Mouse (Mus musculus) MEL (cell line): ENCODE measurements around the gene Tmtc1. TPM values are rescaled to one million over a fixed set of nuclear protein-coding genes. Genes with fewer than 3 reads are reported as not detected.

Experiments used
- DNase-seq: peaks from one replicate; pipeline ENCODE4 v3.0.0; 2011; ENCODE audit warnings: low read depth, low spot score
- H3K27ac ChIP-seq: 2 replicates; pipeline ENCODE4 v1.5.1; 2012; ENCODE audit warnings: low read depth, mild to moderate bottlenecking, control low read depth, low read length, moderate library complexity; ENCODE audit not compliant: control insufficient read depth
- H3K27me3 ChIP-seq, 2 experiments: fragments of 150-350 bp in 1 of 2; sonication (generic) in 1 of 2; 2 replicates each; pipeline ENCODE4 v1.6.1; 2012; ENCODE audit warnings: low read length in 2 of 2, mild to moderate bottlenecking in 2 of 2, improper control_type of control experiment in 1 of 2, moderate library complexity in 1 of 2; ENCODE audit not compliant: insufficient read depth in 2 of 2, control insufficient read depth in 1 of 2
- H3K36me3 ChIP-seq, 2 experiments: 2 replicates each; pipeline ENCODE4 v1.6.1; 2012 to 2014; ENCODE audit warnings: low read length in 2 of 2, improper control_type of control experiment in 1 of 2, inconsistent platforms in 1 of 2, mild to moderate bottlenecking in 1 of 2; ENCODE audit not compliant: insufficient read depth in 2 of 2, control insufficient read depth in 1 of 2
- H3K4me1 ChIP-seq, 2 experiments: fragments of 150-350 bp in 1 of 2; sonication (generic) in 1 of 2; 2 replicates each; pipeline ENCODE4 v1.6.1; 2012; ENCODE audit warnings: low read length in 2 of 2, improper control_type of control experiment in 1 of 2, mild to moderate bottlenecking in 1 of 2; ENCODE audit not compliant: insufficient read depth in 2 of 2, control insufficient read depth in 1 of 2
- H3K4me3 ChIP-seq, 2 experiments: fragments of 150-350 bp in 1 of 2; sonication (generic) in 1 of 2; 2 replicates each; pipeline ENCODE4 v1.5.1; 2012; ENCODE audit warnings: low read depth in 2 of 2, low read length in 2 of 2, mild to moderate bottlenecking in 2 of 2, moderate library complexity in 2 of 2, control low read depth in 1 of 2, improper control_type of control experiment in 1 of 2; ENCODE audit not compliant: control insufficient read depth in 1 of 2, insufficient read depth in 1 of 2
- H3K79me2 ChIP-seq: 2 replicates; pipeline ENCODE4 v1.6.1; 2012; ENCODE audit warnings: mild to moderate bottlenecking, low read length, moderate library complexity; ENCODE audit not compliant: control insufficient read depth, poor library complexity, insufficient read depth
- H3K9ac ChIP-seq: 2 replicates; pipeline ENCODE4 v1.6.1; 2012; ENCODE audit warnings: low read depth, mild to moderate bottlenecking, control low read depth, low read length, moderate library complexity; ENCODE audit not compliant: control insufficient read depth, poor library complexity, severe bottlenecking
- H3K9me3 ChIP-seq: fragments of 150-350 bp; sonication (generic); replicated peaks from 2 replicates; pipeline ENCODE4 v1.6.1; 2012; ENCODE audit warnings: mild to moderate bottlenecking, low read length, improper control_type of control experiment, moderate library complexity; ENCODE audit not compliant: insufficient read depth
- CHD1 ChIP-seq: IDR thresholded peaks from 2 replicates; pipeline ENCODE4 v1.6.1; 2012; ENCODE audit warnings: low read depth, mild to moderate bottlenecking, inconsistent platforms, low read length, improper control_type of control experiment
- CTCF ChIP-seq, 3 experiments: IDR thresholded peaks in 2 of 3; conservative IDR thresholded peaks in 1 of 3; 2 replicates each; pipeline ENCODE4 v1.5.1; 2011 to 2012; ENCODE audit warnings: low read length in 3 of 3, low read depth in 2 of 3, mild to moderate bottlenecking in 2 of 3, improper control_type of control experiment in 1 of 3, inconsistent platforms in 1 of 3, mixed read lengths in 1 of 3, moderate library complexity in 1 of 3; ENCODE audit not compliant: control insufficient read depth in 1 of 3, insufficient read depth in 1 of 3, poor library complexity in 1 of 3, severe bottlenecking in 1 of 3
- E2F4 ChIP-seq: IDR thresholded peaks from 2 replicates; pipeline ENCODE4 v1.6.1; 2011; ENCODE audit warnings: low read depth, low read length, improper control_type of control experiment, borderline replicate concordance
- ELF1 ChIP-seq: IDR thresholded peaks from 2 replicates; pipeline ENCODE4 v1.6.1; 2014; ENCODE audit warnings: low read depth, mild to moderate bottlenecking, inconsistent platforms, low read length, improper control_type of control experiment, moderate library complexity
- EP300 ChIP-seq, 2 experiments: IDR thresholded peaks; 2 replicates each; pipeline ENCODE4 v1.6.1; 2011; ENCODE audit warnings: improper control_type of control experiment in 2 of 2, low read length in 2 of 2, low read depth in 1 of 2, mild to moderate bottlenecking in 1 of 2
- ETS1 ChIP-seq: IDR thresholded peaks from 2 replicates; pipeline ENCODE4 v1.6.1; 2012; ENCODE audit warnings: low read depth, mild to moderate bottlenecking, inconsistent platforms, low read length, improper control_type of control experiment, moderate library complexity
- GATA1 ChIP-seq: IDR thresholded peaks from 2 replicates; pipeline ENCODE4 v1.6.1; 2011; ENCODE audit warnings: low read depth, low read length, improper control_type of control experiment
- HCFC1 ChIP-seq: IDR thresholded peaks from 2 replicates; pipeline ENCODE4 v1.6.1; 2012; ENCODE audit warnings: low read depth, mild to moderate bottlenecking, inconsistent platforms, low read length, improper control_type of control experiment, moderate library complexity
- JUND ChIP-seq: IDR thresholded peaks from 2 replicates; pipeline ENCODE4 v1.6.1; 2011; ENCODE audit warnings: low read depth, mild to moderate bottlenecking, improper control_type of control experiment, low read length
- KAT2A ChIP-seq: conservative IDR thresholded peaks from 2 replicates; pipeline ENCODE4 v1.6.1; 2012; ENCODE audit warnings: low read depth, low read length, improper control_type of control experiment, inconsistent platforms
- MAFK ChIP-seq: IDR thresholded peaks from 2 replicates; pipeline ENCODE4 v1.6.1; 2011; ENCODE audit warnings: low read depth, mild to moderate bottlenecking, low read length, improper control_type of control experiment, borderline replicate concordance
- MAX ChIP-seq: IDR thresholded peaks from 2 replicates; pipeline ENCODE4 v1.6.1; 2011; ENCODE audit warnings: low read length, improper control_type of control experiment
- MAZ ChIP-seq: IDR thresholded peaks from 2 replicates; pipeline ENCODE4 v1.6.1; 2012; ENCODE audit warnings: low read depth, mild to moderate bottlenecking, inconsistent platforms, low read length, improper control_type of control experiment
- MEF2A ChIP-seq: IDR thresholded peaks from 2 replicates; pipeline ENCODE4 v1.6.1; 2014; ENCODE audit warnings: low read depth, mild to moderate bottlenecking, inconsistent platforms, low read length, improper control_type of control experiment; ENCODE audit not compliant: poor library complexity, insufficient replicate concordance, severe bottlenecking; ENCODE audit errors: extremely low read depth
- MYB ChIP-seq: IDR thresholded peaks from 2 replicates; pipeline ENCODE4 v1.6.1; 2011; ENCODE audit warnings: mild to moderate bottlenecking, low read depth, low read length, improper control_type of control experiment
- POLR2A ChIP-seq, 2 experiments: IDR thresholded peaks; 2 replicates each; pipeline ENCODE4 v1.6.1; 2011 to 2012; ENCODE audit warnings: low read length in 2 of 2, mild to moderate bottlenecking in 2 of 2, control low read depth in 1 of 2, improper control_type of control experiment in 1 of 2, low read depth in 1 of 2, moderate library complexity in 1 of 2; ENCODE audit not compliant: control insufficient read depth in 1 of 2, insufficient read depth in 1 of 2, poor library complexity in 1 of 2
- POLR2AphosphoS2 ChIP-seq: IDR thresholded peaks from 2 replicates; pipeline ENCODE4 v1.6.1; 2011; ENCODE audit warnings: low read length, improper control_type of control experiment
- POLR2AphosphoS5 ChIP-seq: IDR thresholded peaks from 2 replicates; pipeline ENCODE4 v1.6.1; 2012; ENCODE audit warnings: low read depth, borderline replicate concordance, mild to moderate bottlenecking, inconsistent platforms, low read length, moderate library complexity, mixed read lengths
- RAD21 ChIP-seq: IDR thresholded peaks from 2 replicates; pipeline ENCODE4 v1.6.1; 2011; ENCODE audit warnings: mild to moderate bottlenecking, low read depth, low read length, improper control_type of control experiment
- RCOR1 ChIP-seq: IDR thresholded peaks from 2 replicates; pipeline ENCODE4 v1.6.1; 2012; ENCODE audit warnings: low read depth, mild to moderate bottlenecking, inconsistent platforms, low read length, improper control_type of control experiment
- SMC3 ChIP-seq: IDR thresholded peaks from 2 replicates; pipeline ENCODE4 v1.6.1; 2011; ENCODE audit warnings: low read depth, low read length, improper control_type of control experiment
- TCF12 ChIP-seq: IDR thresholded peaks from 2 replicates; pipeline ENCODE4 v1.6.1; 2014; ENCODE audit warnings: low read depth, mild to moderate bottlenecking, inconsistent platforms, low read length, improper control_type of control experiment, moderate library complexity
- UBTF ChIP-seq: IDR thresholded peaks from 2 replicates; pipeline ENCODE4 v1.6.1; 2012; ENCODE audit warnings: low read depth, mild to moderate bottlenecking, inconsistent platforms, low read length, improper control_type of control experiment, moderate library complexity, borderline replicate concordance; ENCODE audit not compliant: insufficient read depth
- USF1 ChIP-seq: IDR thresholded peaks from 2 replicates; pipeline ENCODE4 v1.6.1; 2014; ENCODE audit warnings: low read depth, mild to moderate bottlenecking, inconsistent platforms, low read length, improper control_type of control experiment, moderate library complexity
- ZKSCAN1 ChIP-seq: IDR thresholded peaks from 2 replicates; pipeline ENCODE4 v1.6.1; 2012; ENCODE audit warnings: low read depth, mild to moderate bottlenecking, inconsistent platforms, low read length, improper control_type of control experiment, moderate library complexity
- ZMIZ1 ChIP-seq: IDR thresholded peaks from 2 replicates; pipeline ENCODE4 v1.6.1; 2012; ENCODE audit warnings: low read depth, mild to moderate bottlenecking, inconsistent platforms, low read length, improper control_type of control experiment, moderate library complexity
- ZNF384 ChIP-seq: IDR thresholded peaks from 2 replicates; pipeline ENCODE4 v1.6.1; 2012; ENCODE audit warnings: low read depth, mild to moderate bottlenecking, inconsistent platforms, low read length, improper control_type of control experiment
- polyA plus RNA-seq, 2 experiments: library from polyadenylated mRNA; stranded (reverse) in 1 of 2; unstranded in 1 of 2; fragments of >175 nt in 1 of 2; fragments of >200 nt in 1 of 2; gene quantifications; 2 replicates each; pipeline versions ENCODE4 v1.2.1 to v1.2.4; 2012; ENCODE audit warnings: low replicate concordance in 2 of 2, low read depth in 1 of 2; ENCODE audit not compliant: insufficient read length in 2 of 2, insufficient read depth in 1 of 2, missing spikeins in 1 of 2
- total RNA-seq: library from RNA; depleted of rRNA; stranded (reverse); fragments of 300-350 nt; gene quantifications from 2 replicates; pipeline ENCODE4 v1.2.3, GENCODE M21; 2012

Gene Tmtc1
- total and polyA plus RNA-seq, 3 experiments, result 0.03 TPM; not detected in 2

GRCm38 (mm10) chr6:148397270-148397669 lies 46.9 kb downstream of the Tmtc1 start:
- DNase-seq, result no peak
- H3K79me2 ChIP-seq, result no peaks in the 10 kb centered on the region
- H3K27me3 ChIP-seq, result no peaks in the 10 kb centered on the region
- H3K27ac ChIP-seq, result no peak overlapping the region
- H3K9ac ChIP-seq, result no peak overlapping the region
- TF ChIP-seq POLR2AphosphoS2, result no peak
- TF ChIP-seq POLR2A (IDR thresholded peaks at IDR 0.05; ENCODE audit: control insufficient read depth in 1 of 2, insufficient read depth in 1 of 2, low read depth in 1 of 2, low read length in 2 of 2, poor library complexity in 1 of 2), result no peak
- no peak for TF ChIP-seq MEF2A
- TF ChIP-seq USF1, result no peak
- TF ChIP-seq E2F4, result no peak
- TF ChIP-seq ZNF384, result no peak
- TF ChIP-seq MAX, result no peak
- TF ChIP-seq ZMIZ1, result no peak
- no peak for TF ChIP-seq MYB
- no peak for TF ChIP-seq UBTF
- no peak for TF ChIP-seq MAFK
- no peak for TF ChIP-seq TCF12
- no peak for TF ChIP-seq EP300 (IDR thresholded peaks at IDR 0.05; ENCODE audit: low read depth in 1 of 2, low read length in 2 of 2)
- TF ChIP-seq ZKSCAN1, result no peak
- no peak for TF ChIP-seq ELF1
- no peak for TF ChIP-seq HCFC1
- no peak for TF ChIP-seq KAT2A
- TF ChIP-seq CHD1, result no peak
- no peaks in the 10 kb centered on the region for H3K9me3 ChIP-seq
- no peak overlapping the region for H3K4me3 ChIP-seq
- no peaks in the 10 kb centered on the region for H3K36me3 ChIP-seq
- no peaks in the 10 kb centered on the region for H3K4me1 ChIP-seq

GRCm38 (mm10) chr6:148395272-148395671 lies 48.9 kb downstream of the Tmtc1 start:
- H3K36me3 ChIP-seq, result no peaks in the 10 kb centered on the region
- H3K9ac ChIP-seq, result no peak overlapping the region
- no peaks in the 10 kb centered on the region for H3K4me1 ChIP-seq
- peak; percentile 18 for DNase-seq
- no peaks in the 10 kb centered on the region for H3K9me3 ChIP-seq
- TF ChIP-seq ETS1 (no peak), ZKSCAN1 (no peak), USF1 (no peak), MAZ (no peak), RCOR1 (no peak), SMC3 (peak; percentile 38), CTCF (IDR thresholded peaks at IDR 0.05 in 2 of 3, conservative IDR thresholded peaks at IDR 0.05 in 1 of 3; ENCODE audit: control insufficient read depth in 1 of 3, insufficient read depth in 1 of 3, low read depth in 2 of 3, low read length in 3 of 3, poor library complexity in 1 of 3, severe bottlenecking in 1 of 3) (peak in 2 of 3 experiments; percentile 16 to 33; a peak in 3 of 6 replicates), JUND (no peak), RAD21 (peak; percentile 35), GATA1 (no peak), POLR2AphosphoS5 (no peak)
- H3K4me3 ChIP-seq, result no peak overlapping the region
- no peaks in the 10 kb centered on the region for H3K27me3 ChIP-seq
- no peak overlapping the region for H3K27ac ChIP-seq
- no peaks in the 10 kb centered on the region for H3K79me2 ChIP-seq
